Mouse (Mus musculus) E14TG2a.4 (cell line): ENCODE data around the gene Fam228a.

Experiments used
- CTCF ChIP-seq: conservative IDR thresholded peaks from 2 replicates; pipeline ENCODE4 v1.5.1; 2014; ENCODE audit warnings: low read length
- NANOG ChIP-seq: IDR thresholded peaks from 2 replicates; pipeline ENCODE4 v1.6.1; 2014; ENCODE audit warnings: borderline replicate concordance, low read length, mixed read lengths
- POU5F1 ChIP-seq: IDR thresholded peaks from 2 replicates; pipeline ENCODE4 v1.6.1; 2014; ENCODE audit warnings: low read length, borderline replicate concordance

DNA sequence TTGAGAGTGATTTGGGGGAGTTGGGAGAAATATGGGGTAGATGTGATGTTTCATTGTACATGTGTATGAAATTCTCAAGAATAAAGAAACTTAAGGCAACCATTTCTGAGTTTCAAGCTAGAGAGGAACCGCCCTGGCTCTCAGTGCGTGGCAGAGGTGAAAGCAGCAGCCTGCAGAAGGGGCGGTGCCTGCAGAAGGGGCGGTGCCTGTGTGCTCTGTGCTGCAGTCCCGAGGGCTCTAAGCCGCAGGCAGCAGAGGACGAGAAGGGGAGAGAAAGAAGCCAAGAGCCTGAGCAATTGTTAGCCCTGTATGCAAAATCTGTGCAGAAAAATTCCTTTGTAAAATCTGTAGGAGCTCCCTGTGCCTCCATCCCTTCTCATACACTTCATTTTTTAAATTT is 20.8 kb downstream of the Fam228a start:
- no peak for TF ChIP-seq CTCF
- TF ChIP-seq POU5F1: no peak
- TF ChIP-seq NANOG: no peak
